Mouse (Mus musculus) cerebellum, adult 2 months (tissue): ENCODE measurements around the gene Wipf2.

Source experiments
- CTCF ChIP-seq: fragments of 200-500 bp; IDR thresholded peaks from 2 replicates; pipeline ENCODE4 v1.5.1; 2011; ENCODE audit warnings: low read depth, mild to moderate bottlenecking, control low read depth, low read length, moderate library complexity, borderline replicate concordance; ENCODE audit not compliant: insufficient read depth
- POLR2A ChIP-seq: fragments of 200-500 bp; IDR thresholded peaks from 2 replicates; pipeline ENCODE4 v1.6.1; 2011; ENCODE audit warnings: low read length, control low read depth, borderline replicate concordance; ENCODE audit not compliant: insufficient read depth

GRCm38 (mm10) chr11:98905033-98905432, 41.6 kb downstream of the Wipf2 start:
- TF ChIP-seq CTCF (no peak), POLR2A (no peak)
